Mouse (Mus musculus) small intestine, adult 2 months (tissue): ENCODE measurements around the gene Vps26a. TPM values are rescaled to one million over a fixed set of nuclear protein-coding genes. Genes with fewer than 3 reads are reported as not detected.
A peak's percentile ranks its signal among the peaks of the same experiment; 100 is the strongest.
"Not testable (repeated sequence)": the region's sequence is repeated elsewhere in the genome, so short reads cannot be mapped to it uniquely, and the experiment has no call there.

Source experiments
- H3K27ac ChIP-seq: fragments of 200-500 bp; 2 replicates; pipeline ENCODE4 v1.5.1; 2012; ENCODE audit warnings: low read depth, low read length, control low read depth, inconsistent platforms; ENCODE audit not compliant: insufficient read depth
- H3K27me3 ChIP-seq: fragments of 200-500 bp; 2 replicates; pipeline ENCODE4 v1.6.1; 2012; ENCODE audit warnings: mild to moderate bottlenecking, moderate library complexity, low read length, inconsistent platforms; ENCODE audit not compliant: control insufficient read depth, insufficient read depth
- H3K36me3 ChIP-seq: fragments of 200-500 bp; 2 replicates; pipeline ENCODE4 v1.6.1; 2012; ENCODE audit warnings: mild to moderate bottlenecking, low read length, control low read depth, inconsistent platforms; ENCODE audit not compliant: control insufficient read depth, insufficient read depth
- H3K4me1 ChIP-seq: fragments of 200-500 bp; 2 replicates; pipeline ENCODE4 v1.6.1; 2012; ENCODE audit warnings: low read length, inconsistent platforms, mixed read lengths; ENCODE audit not compliant: control insufficient read depth, insufficient read depth, insufficient read length
- H3K4me3 ChIP-seq: fragments of 200-500 bp; 2 replicates; pipeline ENCODE4 v1.5.1; 2012; ENCODE audit warnings: low read depth, mild to moderate bottlenecking, control low read depth, inconsistent platforms, low read length, moderate library complexity
- CTCF ChIP-seq: fragments of 200-500 bp; IDR thresholded peaks from 2 replicates; pipeline ENCODE4 v1.5.1; 2012; ENCODE audit warnings: low read depth, mild to moderate bottlenecking, control low read depth, inconsistent platforms, low read length, moderate library complexity, mixed read lengths; ENCODE audit not compliant: insufficient replicate concordance, insufficient read length; ENCODE audit errors: extremely low read depth
- POLR2A ChIP-seq: fragments of 200-500 bp; IDR thresholded peaks from 2 replicates; pipeline ENCODE4 v1.6.1; 2012; ENCODE audit warnings: low read depth, mild to moderate bottlenecking, control low read depth, inconsistent platforms, low read length, moderate library complexity
- WGBS: fragments of 180-500 bp; shearing (Covaris S2); methylation state at CpG from one replicate; pipeline ENCODE4 v1.1.7; 2018; 5-methylcytosine and 5-hydroxymethylcytosine counted together
- polyA plus RNA-seq: library from polyadenylated mRNA; depleted of rRNA; stranded (reverse); fragments of >200 nt; gene quantifications from 2 replicates; pipeline ENCODE4 v1.2.3, GENCODE M21; 2012

Gene Vps26a
- polyA plus RNA-seq, 1 experiment, result 3.2 TPM

DNA sequence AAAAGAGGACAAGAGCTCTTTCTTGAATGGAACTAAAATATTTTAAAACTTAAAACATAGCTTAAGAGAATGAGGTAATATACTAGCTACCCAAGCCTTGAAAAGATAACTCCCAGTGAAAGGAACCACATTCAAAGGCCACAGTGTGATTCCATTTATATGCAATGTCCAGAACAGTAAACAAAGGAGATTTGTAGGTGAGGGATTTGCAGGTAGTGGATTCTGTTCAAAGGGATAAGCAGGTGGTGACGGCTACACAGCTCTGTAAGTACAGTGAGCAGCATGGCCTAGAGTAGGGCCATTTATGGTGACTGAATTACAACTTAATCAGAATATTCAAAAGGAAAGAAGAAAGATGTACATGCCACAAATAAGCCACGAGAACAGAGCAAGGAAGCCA is 9.6 kb downstream of the Vps26a start:
- H3K27ac ChIP-seq, result no peak overlapping the region
- H3K4me3 ChIP-seq, result no peak overlapping the region
- 47% methylated on average over 2 of the region's 2 CpGs for WGBS
- H3K4me1 ChIP-seq, result no peaks in the 10 kb centered on the region; the same call in 1 of the 2 replicates
- H3K36me3 ChIP-seq, result peaks cover 19% of the 10 kb centered on the region
- H3K27me3 ChIP-seq, result no peaks in the 10 kb centered on the region
- no peak for TF ChIP-seq POLR2A
- TF ChIP-seq CTCF, result no peak

DNA sequence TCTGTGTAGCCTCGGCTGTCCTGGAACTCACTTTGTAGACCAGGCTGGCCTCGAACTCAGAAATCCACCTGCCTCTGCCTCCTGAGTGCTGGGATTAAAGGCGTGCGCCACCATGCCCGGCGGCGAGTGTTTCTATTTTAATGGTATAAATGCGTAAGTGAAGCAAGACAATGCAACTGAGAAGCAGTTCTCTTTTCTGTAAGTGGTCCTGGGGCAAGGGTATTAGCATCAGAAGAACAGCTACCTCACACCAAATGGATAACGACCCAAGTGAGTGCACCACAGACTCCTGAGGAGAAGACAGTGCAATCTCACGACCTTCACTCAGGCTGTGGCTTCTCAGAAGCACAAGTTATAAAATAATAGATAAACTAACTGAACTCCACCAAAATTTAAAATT is 11.7 kb downstream of the Vps26a start:
- TF ChIP-seq POLR2A (no peak), CTCF (no peak)
- H3K36me3 ChIP-seq, result peaks cover 23% of the 10 kb centered on the region
- no peak overlapping the region for H3K27ac ChIP-seq
- WGBS, result 92% methylated on average over 10 of the region's 10 CpGs
- no peak overlapping the region for H3K4me3 ChIP-seq
- H3K4me1 ChIP-seq, result no peaks in the 10 kb centered on the region; the same call in 1 of the 2 replicates
- no peaks in the 10 kb centered on the region for H3K27me3 ChIP-seq

DNA sequence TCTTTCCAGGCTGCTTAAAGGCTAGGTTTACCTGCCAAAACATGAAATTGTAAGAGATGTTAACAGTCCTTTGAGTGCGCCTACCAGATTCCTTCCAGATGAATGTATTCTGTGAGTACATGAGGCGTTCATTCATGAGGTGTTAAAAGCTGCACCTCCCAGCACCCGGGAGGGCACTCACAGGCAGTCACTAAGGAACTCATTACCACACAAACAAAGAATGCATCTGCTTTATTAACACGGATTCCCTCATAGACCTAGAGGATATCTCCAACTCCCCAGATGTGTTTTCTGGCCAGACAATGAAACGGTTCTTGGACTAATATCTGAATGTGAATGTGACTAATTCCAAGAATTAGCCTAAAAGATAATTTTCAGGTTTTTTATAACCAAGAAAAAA is 15.5 kb downstream of the Vps26a start:
- H3K27me3 ChIP-seq, result no peaks in the 10 kb centered on the region
- 75% methylated on average over 5 of the region's 5 CpGs for WGBS
- TF ChIP-seq CTCF, result no peak
- no peak for TF ChIP-seq POLR2A

DNA sequence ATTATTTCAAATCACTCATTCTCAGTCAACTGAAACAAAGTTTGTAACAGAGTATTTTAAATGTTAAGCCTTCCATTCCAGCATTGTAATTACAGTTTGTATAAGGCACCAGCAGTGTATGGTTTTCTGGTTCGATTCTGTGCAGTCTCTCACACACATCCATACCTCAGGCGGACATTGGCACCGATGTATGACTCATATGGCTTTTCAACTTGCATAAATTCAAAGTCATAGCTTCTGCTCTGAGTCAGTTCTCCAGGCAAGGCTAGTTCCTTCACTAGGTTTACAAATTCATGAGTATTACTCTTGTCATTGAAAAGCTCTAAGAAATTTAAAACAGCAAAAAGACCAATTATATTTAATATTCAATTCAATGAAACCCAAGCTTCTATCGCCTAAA is 16.9 kb downstream of the Vps26a start:
- Histone ChIP-seq H3K4me3 (no peak overlapping the region), H3K4me1 (no peaks in the 10 kb centered on the region), H3K36me3 (peaks cover 29% of the 10 kb centered on the region), H3K27ac (no peak overlapping the region), H3K27me3 (no peaks in the 10 kb centered on the region)
- WGBS, result 92% methylated on average over 4 of the region's 4 CpGs
- no peak for TF ChIP-seq CTCF
- TF ChIP-seq POLR2A, result no peak

More for the DNA sequence above, 15.5 kb downstream of the Vps26a start:
- Histone ChIP-seq H3K4me1 (no peaks in the 10 kb centered on the region), H3K36me3 (peaks cover 29% of the 10 kb centered on the region), H3K4me3 (no peak overlapping the region), H3K27ac (no peak overlapping the region)

DNA sequence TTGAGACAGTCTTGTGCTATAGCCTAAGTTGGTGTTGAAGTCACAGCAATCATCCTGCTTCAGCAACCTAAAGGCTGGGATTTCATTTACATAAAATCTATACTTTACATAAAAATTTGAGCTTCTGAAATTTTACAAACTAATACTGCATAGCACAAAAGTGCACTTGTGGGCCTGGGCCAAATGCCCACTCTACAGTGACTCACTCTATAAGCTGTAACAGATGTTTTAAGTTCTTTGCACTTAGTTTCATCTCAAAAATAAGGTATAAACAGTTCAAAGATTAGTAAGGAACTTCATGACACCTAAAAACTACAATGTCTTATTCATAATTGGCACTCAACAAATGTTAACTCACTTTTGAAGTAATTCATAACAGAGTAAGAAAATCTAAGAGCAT is 25.3 kb downstream of the Vps26a start:
- H3K27ac ChIP-seq, result no peak overlapping the region
- H3K4me3 ChIP-seq, result no peak overlapping the region
- no peaks in the 10 kb centered on the region for H3K4me1 ChIP-seq
- no peak for TF ChIP-seq CTCF
- TF ChIP-seq POLR2A, result no peak
- H3K36me3 ChIP-seq, result peaks cover 48% of the 10 kb centered on the region
- H3K27me3 ChIP-seq, result no peaks in the 10 kb centered on the region

DNA sequence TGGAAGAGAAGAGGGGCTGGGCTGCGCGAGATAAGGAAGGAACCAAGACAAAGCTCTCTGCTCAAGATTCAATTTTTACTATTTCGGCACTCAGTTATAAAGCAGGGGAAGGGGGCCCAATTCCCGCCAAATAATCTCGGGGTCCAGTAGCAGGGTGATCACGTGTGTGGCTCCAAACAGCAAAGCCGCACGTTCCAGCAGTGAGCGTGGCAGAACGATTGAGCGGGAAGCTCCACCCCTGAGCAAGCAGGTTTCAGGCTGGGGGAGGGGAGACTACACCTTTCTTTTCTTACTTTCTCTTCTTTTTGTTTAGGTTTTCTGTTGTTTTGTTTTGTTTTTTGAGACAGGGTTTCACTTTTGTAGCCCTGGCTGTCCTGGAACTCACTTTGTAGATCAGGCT is 34.6 kb downstream of the Vps26a start:
- 62% methylated on average over 11 of the region's 11 CpGs for WGBS
- not testable (repeated sequence) for H3K27me3 ChIP-seq

DNA sequence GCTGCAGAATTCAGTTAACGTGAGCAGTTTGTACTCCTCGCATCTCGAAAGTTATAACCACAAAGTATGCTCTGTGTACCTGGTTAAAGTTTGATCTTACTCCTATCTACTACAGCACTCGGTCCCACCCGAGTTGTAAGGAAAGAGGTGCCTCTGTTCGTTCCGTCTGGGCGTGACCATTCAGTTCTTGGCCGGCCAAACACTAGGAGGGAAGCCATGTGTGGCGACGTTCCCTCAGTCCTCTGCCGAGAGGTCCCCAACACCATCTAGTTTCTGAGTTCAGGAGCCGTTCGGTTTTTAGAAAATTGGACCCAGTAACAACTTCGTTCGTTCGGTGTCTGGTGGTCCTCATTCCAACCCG is 36.3 kb downstream of the Vps26a start:
- TF ChIP-seq CTCF (no peak), POLR2A (no peak)
- peak overlapping the region; percentile 85 for H3K27ac ChIP-seq
- peaks cover 23% of the 10 kb centered on the region for H3K36me3 ChIP-seq
- no peaks in the 10 kb centered on the region for H3K27me3 ChIP-seq
- peak overlapping the region; percentile 99 for H3K4me3 ChIP-seq
- WGBS, result 29% methylated on average over 18 of the region's 18 CpGs
- no peaks in the 10 kb centered on the region; the same call in 1 of the 2 replicates for H3K4me1 ChIP-seq

More for the DNA sequence above, 34.6 kb downstream of the Vps26a start:
- not testable (repeated sequence) for H3K4me3 ChIP-seq, H3K27ac ChIP-seq, H3K4me1 ChIP-seq
- H3K36me3 ChIP-seq, result peaks cover 21% of the 10 kb centered on the region
